8 mouse cellular contexts compared by ENCODE assay signal in the genomic region with DNA sequence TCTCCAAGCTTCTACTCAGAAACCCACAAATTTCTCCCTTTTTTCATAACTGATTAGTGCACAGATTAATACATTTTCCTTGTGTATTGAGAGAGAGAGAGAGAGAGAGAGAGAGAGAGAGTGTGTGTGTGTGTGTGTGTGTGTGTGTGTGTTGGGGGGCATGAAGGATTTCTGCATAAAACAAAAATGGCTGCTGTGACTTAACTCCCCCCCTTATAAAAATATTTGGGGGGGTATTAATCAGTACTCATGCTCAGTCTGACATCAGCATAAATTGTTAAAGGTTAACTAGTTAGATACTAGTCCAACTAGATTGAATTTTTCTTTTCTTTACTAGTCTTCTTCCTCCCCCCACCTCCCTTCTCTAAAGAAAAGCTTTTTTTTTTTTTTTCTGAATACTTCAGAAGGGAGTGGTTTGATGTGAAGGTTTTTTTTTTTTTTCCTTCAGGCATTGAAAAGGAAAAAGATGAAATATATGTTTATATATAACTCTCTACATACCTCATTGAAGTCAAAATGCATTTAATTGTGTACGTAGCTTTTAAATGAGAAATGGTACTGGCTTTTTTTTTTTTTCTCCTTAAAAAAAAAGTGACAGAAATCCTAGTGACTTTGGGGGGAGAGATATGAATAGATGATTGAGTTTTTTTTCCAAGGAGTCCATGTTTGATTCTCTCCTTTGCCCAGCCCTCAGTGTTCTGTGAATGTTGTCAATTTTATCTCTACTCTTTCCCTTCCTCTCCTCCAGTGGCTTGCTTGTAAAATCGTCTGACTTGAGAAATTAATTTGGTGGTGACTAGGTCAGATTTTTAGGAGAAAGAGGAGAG. TPM values are rescaled to one million over a fixed set of nuclear protein-coding genes. Genes with fewer than 3 reads are reported as not detected.
DNase-seq lines count a peak whose midpoint lies in the region; ATAC-seq and TF ChIP-seq lines count a peak whose summit lies in the region.

No protein-coding gene starts in this region.

- H3K27ac ChIP-seq in left cerebral cortex, adult 2 months = peak overlapping the region; percentile 91
- peak overlapping the region; percentile 99 for H3K27ac ChIP-seq in embryonic facial prominence, embryonic 15.5 days (replicated peaks)
- peak overlapping the region; percentile 100 for H3K27ac ChIP-seq in limb, embryonic 12.5 days
- H3K27ac ChIP-seq in olfactory bulb, adult 2 months (ENCODE audit: insufficient read depth, low read depth, low read length) = peak overlapping the region; percentile 48

- peak overlapping the region; percentile 0; the same call in 1 of the 2 replicates for H3K9ac ChIP-seq in embryonic facial prominence, embryonic 15.5 days
- peak overlapping the region; percentile 100 for H3K9ac ChIP-seq in limb, embryonic 12.5 days (replicated peaks)

- TF ChIP-seq POLR2A in olfactory bulb, adult 2 months (IDR thresholded peaks at IDR 0.05; ENCODE audit: insufficient read depth, low read depth, low read length) = no peak

- no peaks in the 10 kb centered on the region for H3K27me3 ChIP-seq in embryonic facial prominence, embryonic 15.5 days
- no peaks in the 10 kb centered on the region for H3K27me3 ChIP-seq in limb, embryonic 12.5 days

- intact Hi-C loops in left cerebral cortex, adult 2 months (cut with DNase I) = no loop called here
- intact Hi-C loops in left cerebral cortex, postnatal 25 days (cut with DNase I) = loop anchor here (5.0 kb wide), 2 partner anchors 48 to 273 kb away; a partner anchor contains a TSS

- no peak for TF ChIP-seq CTCF in left cerebral cortex, adult 2 months (IDR thresholded peaks at IDR 0.05)
- TF ChIP-seq CTCF in olfactory bulb, adult 2 months (IDR thresholded peaks at IDR 0.05; ENCODE audit: insufficient read depth, low read depth, low read length) = no peak

- H3K9me3 ChIP-seq in embryonic facial prominence, embryonic 15.5 days (replicated peaks) = no peaks in the 10 kb centered on the region
- H3K9me3 ChIP-seq in limb, embryonic 12.5 days = peaks cover 6% of the 10 kb centered on the region; the same call in 1 of the 2 replicates

- no peak for DNase-seq in left cerebral cortex, adult 2 months (ENCODE audit: extremely low spot score in 1 of 2, low spot score in 2 of 2)
- no peak for DNase-seq in left cerebral cortex, postnatal 25 days (ENCODE audit: low spot score in 2 of 2)
- no peak for DNase-seq in spleen, postnatal 10 days (ENCODE audit: low spot score in 2 of 2)
- no peak for DNase-seq in cerebellum, adult 18-20 months
- no peak for DNase-seq in thymus, postnatal 25 days

- peak overlapping the region; percentile 90 for H3K4me2 ChIP-seq in embryonic facial prominence, embryonic 15.5 days (replicated peaks)
- peak overlapping the region; percentile 97 for H3K4me2 ChIP-seq in limb, embryonic 12.5 days

- 9% methylated on average over 2 of the region's 2 CpGs for WGBS in embryonic facial prominence, embryonic 15.5 days
- WGBS in limb, embryonic 12.5 days = 36% methylated on average over 2 of the region's 2 CpGs
- 21% methylated on average over 2 of the region's 2 CpGs for WGBS in olfactory bulb, adult 2 months

- ATAC-seq in embryonic facial prominence, embryonic 15.5 days (ENCODE audit: insufficient number of reproducible peaks, low FRiP score, low TSS enrichment, low read depth) = no peak
- ATAC-seq in limb, embryonic 12.5 days (ENCODE audit: insufficient number of reproducible peaks, insufficient read depth, low FRiP score, low TSS enrichment, low read depth) = no peak

- peak overlapping the region; percentile 39; the same call in 1 of the 2 replicates for H3K4me3 ChIP-seq in left cerebral cortex, adult 2 months
- peak overlapping the region; percentile 85 for H3K4me3 ChIP-seq in embryonic facial prominence, embryonic 15.5 days (replicated peaks)
- H3K4me3 ChIP-seq in limb, embryonic 12.5 days (replicated peaks) = peak overlapping the region; percentile 95
- no peak overlapping the region for H3K4me3 ChIP-seq in olfactory bulb, adult 2 months (ENCODE audit: insufficient read depth, low read depth, low read length)

- peaks cover 14% of the 10 kb centered on the region; the same call in 1 of the 2 replicates for H3K36me3 ChIP-seq in embryonic facial prominence, embryonic 15.5 days
- peaks cover 33% of the 10 kb centered on the region for H3K36me3 ChIP-seq in limb, embryonic 12.5 days

- peaks cover 42% of the 10 kb centered on the region for H3K4me1 ChIP-seq in embryonic facial prominence, embryonic 15.5 days
- H3K4me1 ChIP-seq in limb, embryonic 12.5 days (replicated peaks) = peaks cover 40% of the 10 kb centered on the region
- H3K4me1 ChIP-seq in olfactory bulb, adult 2 months (ENCODE audit: control insufficient read depth, insufficient read depth, low read length) = peaks cover 30% of the 10 kb centered on the region

RNA-seq across cellular contexts. Expression of a gene that starts 1.0 kb away (rescaled TPM):
- total RNA-seq in left cerebral cortex, adult 2 months (2021) = 100 to 1,000 TPM; 406 to 416 TPM
- total RNA-seq in left cerebral cortex, postnatal 25 days (2021) = 100 to 1,000 TPM; 449 to 474 TPM
- polyA plus RNA-seq in embryonic facial prominence, embryonic 15.5 days (2015; fragmentation: Nextera tagmentation; extraction: Ambion mirVana) = 88.3 and 91.8 TPM in 2 replicates
- polyA plus RNA-seq in limb, embryonic 12.5 days (2016; fragmentation: Nextera tagmentation; extraction: Ambion mirVana) = 121 and 124 TPM in 2 replicates
- polyA plus RNA-seq in olfactory bulb, adult 2 months (2012; ENCODE audit: insufficient read depth, insufficient read length, low replicate concordance, missing spikeins) = 175 and 278 TPM in 2 replicates

RNA-seq across cellular contexts. Expression of a gene that starts 25.1 kb away (rescaled TPM):
- 100 to 1,000 TPM in 1 of 2 experiments, 10 to 100 TPM in 1; 94.0 to 113 TPM for total RNA-seq in left cerebral cortex, adult 2 months (2021)
- total RNA-seq in left cerebral cortex, postnatal 25 days (2021) = 100 to 1,000 TPM; 105 to 109 TPM
- 150 and 158 TPM in 2 replicates for polyA plus RNA-seq in embryonic facial prominence, embryonic 15.5 days (2015; fragmentation: Nextera tagmentation; extraction: Ambion mirVana)
- polyA plus RNA-seq in limb, embryonic 12.5 days (2016; fragmentation: Nextera tagmentation; extraction: Ambion mirVana) = 126 and 136 TPM in 2 replicates
- polyA plus RNA-seq in olfactory bulb, adult 2 months (2012; ENCODE audit: insufficient read depth, insufficient read length, low replicate concordance, missing spikeins) = not detected in 2 replicates

RNA-seq across cellular contexts. Expression of a gene that starts 25.2 kb away (rescaled TPM):
- 10 to 100 TPM; 40.7 to 45.6 TPM for total RNA-seq in left cerebral cortex, adult 2 months (2021)
- 10 to 100 TPM; 35.9 to 41.3 TPM for total RNA-seq in left cerebral cortex, postnatal 25 days (2021)
- 32.6 and 40.9 TPM in 2 replicates for polyA plus RNA-seq in embryonic facial prominence, embryonic 15.5 days (2015; fragmentation: Nextera tagmentation; extraction: Ambion mirVana)
- polyA plus RNA-seq in limb, embryonic 12.5 days (2016; fragmentation: Nextera tagmentation; extraction: Ambion mirVana) = 42.5 and 42.6 TPM in 2 replicates
- not detected in 2 replicates for polyA plus RNA-seq in olfactory bulb, adult 2 months (2012; ENCODE audit: insufficient read depth, insufficient read length, low replicate concordance, missing spikeins)

RNA-seq across cellular contexts. Expression of a gene that starts 27.8 kb away (rescaled TPM):
- 1 to 10 TPM; 2.9 to 3.8 TPM for total RNA-seq in left cerebral cortex, adult 2 months (2021)
- 1 to 10 TPM; 3.6 to 3.8 TPM for total RNA-seq in left cerebral cortex, postnatal 25 days (2021)
- 19.5 and 20.0 TPM in 2 replicates for polyA plus RNA-seq in embryonic facial prominence, embryonic 15.5 days (2015; fragmentation: Nextera tagmentation; extraction: Ambion mirVana)
- 24.2 and 25.4 TPM in 2 replicates for polyA plus RNA-seq in limb, embryonic 12.5 days (2016; fragmentation: Nextera tagmentation; extraction: Ambion mirVana)
- polyA plus RNA-seq in olfactory bulb, adult 2 months (2012; ENCODE audit: insufficient read depth, insufficient read length, low replicate concordance, missing spikeins) = not detected in 2 replicates

RNA-seq across cellular contexts. Expression of a gene that starts 29.9 kb away (rescaled TPM):
- 100 to 1,000 TPM; 170 to 181 TPM for total RNA-seq in left cerebral cortex, adult 2 months (2021)
- 100 to 1,000 TPM; 141 to 143 TPM for total RNA-seq in left cerebral cortex, postnatal 25 days (2021)
- polyA plus RNA-seq in embryonic facial prominence, embryonic 15.5 days (2015; fragmentation: Nextera tagmentation; extraction: Ambion mirVana) = 24.5 and 24.7 TPM in 2 replicates
- 23.7 and 28.2 TPM in 2 replicates for polyA plus RNA-seq in limb, embryonic 12.5 days (2016; fragmentation: Nextera tagmentation; extraction: Ambion mirVana)
- polyA plus RNA-seq in olfactory bulb, adult 2 months (2012; ENCODE audit: insufficient read depth, insufficient read length, low replicate concordance, missing spikeins) = not detected in 2 replicates

Comparison
In these comparisons a context has a peak if more than half of its experiments do, and no peak if none do; other contexts are left out.
1. H3K27ac ChIP-seq: peak in every context shown above with its lines; median percentile 100 in limb, embryonic 12.5 days; 99 in embryonic facial prominence, embryonic 15.5 days; 91 in left cerebral cortex, adult 2 months; 48 in olfactory bulb, adult 2 months.
2. RNA of a gene that starts 25.1 kb away (polyA plus RNA-seq): 150 to 158 TPM in embryonic facial prominence, embryonic 15.5 days and 126 to 136 TPM in limb, embryonic 12.5 days; not detected in olfactory bulb, adult 2 months; every median in the first group is over 100 times any median in the second.
3. RNA of a gene that starts 25.2 kb away (polyA plus RNA-seq): 42.5 to 42.6 TPM in limb, embryonic 12.5 days and 32.6 to 40.9 TPM in embryonic facial prominence, embryonic 15.5 days; not detected in olfactory bulb, adult 2 months; every median in the first group is over 10 times any median in the second.